Comparison of ENCODE assay signal across 14 mouse cellular contexts in genomic region chr15:79335061-79335655, GRCm38 (mm10). TPM values are rescaled to one million over a fixed set of nuclear protein-coding genes. Genes with fewer than 3 reads are reported as not detected.
DNase-seq lines count a peak whose midpoint lies in the region; ATAC-seq lines count a peak whose summit lies in the region.
"Had no signal": no experiment of that assay in that cellular context is flagged by ENCODE, and none has a peak within 500 bp of the region (broad histone marks: within the 10 kb centered on the region; RNA-seq: fewer than 3 reads in every experiment).

No protein-coding gene starts in this region.

- 55% methylated on average over 7 of the region's 7 CpGs for WGBS in forebrain, embryonic 10.5 days
- 61% methylated on average over 7 of the region's 7 CpGs for WGBS in forebrain, embryonic 13.5 days
- 64% methylated on average over 7 of the region's 7 CpGs for WGBS in limb, embryonic 10.5 days

- H3K27ac ChIP-seq in forebrain, embryonic 10.5 days, result peak overlapping the region; percentile 65
- no peak overlapping the region for H3K27ac ChIP-seq in forebrain, embryonic 13.5 days
- H3K27ac ChIP-seq in limb, embryonic 10.5 days, result peak overlapping the region; percentile 74
- H3K27ac ChIP-seq: limb, embryonic 12.5 days; liver, embryonic 15.5 days had no signal

- H3K27me3 ChIP-seq in forebrain, embryonic 10.5 days (ENCODE audit: poor library complexity, severe bottlenecking), result no peaks in the 10 kb centered on the region
- no peaks in the 10 kb centered on the region for H3K27me3 ChIP-seq in forebrain, embryonic 13.5 days
- H3K27me3 ChIP-seq in megakaryocyte, embryonic 14.5 days (replicated peaks), result peaks cover 35% of the 10 kb centered on the region
- H3K27me3 ChIP-seq in limb, embryonic 10.5 days (ENCODE audit: low read depth, poor library complexity, severe bottlenecking), result no peaks in the 10 kb centered on the region
- H3K27me3 ChIP-seq: limb, embryonic 12.5 days; liver, embryonic 15.5 days had no signal

- no peak for DNase-seq in forebrain, embryonic 10.5 days (ENCODE audit: extremely low spot score, low spot score)
- no peak for DNase-seq in limb, embryonic 10.5 days (ENCODE audit: low spot score)
- DNase-seq in adrenal gland, postnatal 10 days, result no peak
- no peak for DNase-seq in ovary, adult 18-20 months (ENCODE audit: low spot score)
- DNase-seq: adrenal gland, adult 8-10 months; cerebellum, adult 8-10 months; kidney, adult 8-10 months had no signal

- no peak overlapping the region for H3K4me3 ChIP-seq in forebrain, embryonic 10.5 days
- H3K4me3 ChIP-seq in forebrain, embryonic 13.5 days, result no peak overlapping the region
- H3K4me3 ChIP-seq in megakaryocyte, embryonic 14.5 days (replicated peaks), result peak overlapping the region; percentile 56
- no peak overlapping the region for H3K4me3 ChIP-seq in limb, embryonic 10.5 days
- H3K4me3 ChIP-seq: limb, embryonic 12.5 days; liver, embryonic 15.5 days had no signal

- H3K36me3 ChIP-seq in forebrain, embryonic 10.5 days (replicated peaks), result no peaks in the 10 kb centered on the region
- H3K36me3 ChIP-seq in forebrain, embryonic 13.5 days (ENCODE audit: poor library complexity, severe bottlenecking), result no peaks in the 10 kb centered on the region
- no peaks in the 10 kb centered on the region for H3K36me3 ChIP-seq in megakaryocyte, embryonic 14.5 days (replicated peaks; ENCODE audit: low read length)
- no peaks in the 10 kb centered on the region for H3K36me3 ChIP-seq in limb, embryonic 10.5 days
- H3K36me3 ChIP-seq: limb, embryonic 12.5 days; liver, embryonic 15.5 days had no signal

- H3K9me3 ChIP-seq in forebrain, embryonic 10.5 days, result peaks cover 5% of the 10 kb centered on the region; the same call in 1 of the 2 replicates
- no peaks in the 10 kb centered on the region for H3K9me3 ChIP-seq in forebrain, embryonic 13.5 days (replicated peaks)
- H3K9me3 ChIP-seq in megakaryocyte, embryonic 14.5 days, result 0 out of 2 replicates have a peak, but pooled peaks cover 4% of the 10 kb centered on the region
- no peaks in the 10 kb centered on the region for H3K9me3 ChIP-seq in limb, embryonic 10.5 days (replicated peaks)
- H3K9me3 ChIP-seq: limb, embryonic 12.5 days; liver, embryonic 15.5 days had no signal

- ATAC-seq in forebrain, embryonic 13.5 days, result no peak
- no peak for ATAC-seq in megakaryocyte, adult 5-6 weeks (ENCODE audit: poor library complexity, severe bottlenecking)
- peak; percentile 41 for ATAC-seq in common myeloid progenitor, adult 5-6 weeks (replicated peaks; ENCODE audit: low read depth, poor library complexity, severe bottlenecking)

- no peak overlapping the region for H3K9ac ChIP-seq in forebrain, embryonic 13.5 days
- H3K9ac ChIP-seq: limb, embryonic 12.5 days; liver, embryonic 15.5 days had no signal

- H3K4me1 ChIP-seq in forebrain, embryonic 10.5 days, result peaks cover 14% of the 10 kb centered on the region
- peaks cover 7% of the 10 kb centered on the region; the same call in 1 of the 2 replicates for H3K4me1 ChIP-seq in forebrain, embryonic 13.5 days
- H3K4me1 ChIP-seq in megakaryocyte, embryonic 14.5 days, result peaks cover 46% of the 10 kb centered on the region
- H3K4me1 ChIP-seq in limb, embryonic 10.5 days, result peaks cover 10% of the 10 kb centered on the region

- H3K4me2 ChIP-seq in forebrain, embryonic 13.5 days, result no peak overlapping the region
- H3K4me2 ChIP-seq: limb, embryonic 12.5 days; liver, embryonic 15.5 days had no signal

RNA-seq across cellular contexts. Expression of gene Pla2g6, which starts 7.0 kb away (rescaled TPM):
- 20.9 and 22.8 TPM in 2 replicates for polyA plus RNA-seq in forebrain, embryonic 10.5 days (2016; fragmentation: Nextera tagmentation; extraction: Ambion mirVana)
- 24.9 and 29.6 TPM in 2 replicates for polyA plus RNA-seq in forebrain, embryonic 13.5 days (2015; fragmentation: Nextera tagmentation; extraction: Ambion mirVana)
- 26.0 and 37.7 TPM in 2 replicates for polyA plus RNA-seq in megakaryocyte, embryonic 14.5 days (2012; ENCODE audit: insufficient read depth, low replicate concordance)
- 1.3 and 2.7 TPM in 2 replicates for total RNA-seq in megakaryocyte, adult 5-6 weeks (2015)
- 1.4 TPM in 2 replicates for total RNA-seq in megakaryocyte, adult 5-6 weeks (2017)
- total RNA-seq in common myeloid progenitor, adult 5-6 weeks (2017), result 7.8 and 16.9 TPM in 2 replicates
- polyA plus RNA-seq in limb, embryonic 10.5 days (2016; fragmentation: Nextera tagmentation; extraction: Ambion mirVana), result 17.0 and 18.2 TPM in 2 replicates
- total RNA-seq in adrenal gland, postnatal 10 days (2021), result 10 to 100 TPM; 27.0 to 27.5 TPM

RNA-seq across cellular contexts. Expression of gene Maff, which starts 11.3 kb away (rescaled TPM):
- polyA plus RNA-seq in forebrain, embryonic 10.5 days (2016; fragmentation: Nextera tagmentation; extraction: Ambion mirVana), result 1.5 and 1.6 TPM in 2 replicates
- 1.2 and 1.3 TPM in 2 replicates for polyA plus RNA-seq in forebrain, embryonic 13.5 days (2015; fragmentation: Nextera tagmentation; extraction: Ambion mirVana)
- 3.8 and 6.4 TPM in 2 replicates for polyA plus RNA-seq in megakaryocyte, embryonic 14.5 days (2012; ENCODE audit: insufficient read depth, low replicate concordance)
- total RNA-seq in megakaryocyte, adult 5-6 weeks (2015), result 1.7 and 5.4 TPM in 2 replicates
- 1.4 and 2.7 TPM in 2 replicates for total RNA-seq in megakaryocyte, adult 5-6 weeks (2017)
- 5.8 and 11.7 TPM in 2 replicates for total RNA-seq in common myeloid progenitor, adult 5-6 weeks (2017)
- polyA plus RNA-seq in limb, embryonic 10.5 days (2016; fragmentation: Nextera tagmentation; extraction: Ambion mirVana), result 1.2 and 1.5 TPM in 2 replicates
- total RNA-seq in adrenal gland, postnatal 10 days (2021), result 10 to 100 TPM in 1 of 2 experiments, 1 to 10 TPM in 1; 3.6 to 10.8 TPM

RNA-seq across cellular contexts. Expression of gene Baiap2l2, which starts 49.8 kb away (rescaled TPM):
- 1.6 and 2.2 TPM in 2 replicates for polyA plus RNA-seq in forebrain, embryonic 10.5 days (2016; fragmentation: Nextera tagmentation; extraction: Ambion mirVana)
- 0.63 and 2.1 TPM in 2 replicates for polyA plus RNA-seq in forebrain, embryonic 13.5 days (2015; fragmentation: Nextera tagmentation; extraction: Ambion mirVana)
- polyA plus RNA-seq in megakaryocyte, embryonic 14.5 days (2012; ENCODE audit: insufficient read depth, low replicate concordance), result 1.9 TPM in 1 of 2 replicates, not detected in the other
- total RNA-seq in megakaryocyte, adult 5-6 weeks (2015), result not detected in 2 replicates
- not detected in 2 replicates for total RNA-seq in megakaryocyte, adult 5-6 weeks (2017)
- total RNA-seq in common myeloid progenitor, adult 5-6 weeks (2017), result not detected in 2 replicates
- 2.6 and 3.1 TPM in 2 replicates for polyA plus RNA-seq in limb, embryonic 10.5 days (2016; fragmentation: Nextera tagmentation; extraction: Ambion mirVana)
- total RNA-seq in adrenal gland, postnatal 10 days (2021), result under 1 TPM; 0.85 to 0.99 TPM
- total RNA-seq: neutrophil, adult 5-6 weeks had no signal
